Comparison of ENCODE assay signal across 20 mouse cellular contexts in genomic region chr13:108277320-108277719, GRCm38 (mm10).
"Had no signal": no experiment of that assay in that cellular context is flagged by ENCODE, and none has a peak within 500 bp of the region (broad histone marks: within the 10 kb centered on the region; RNA-seq: fewer than 3 reads in every experiment).

No protein-coding gene starts in this region.

- H3K9ac ChIP-seq: liver, embryonic 15.5 days; liver, postnatal 0 days; lung, embryonic 15.5 days; neural tube, embryonic 13.5 days; neural tube, embryonic 15.5 days had no signal

- H3K36me3 ChIP-seq: liver, embryonic 15.5 days; neural tube, embryonic 13.5 days; neural tube, embryonic 15.5 days had no signal

- ATAC-seq: liver, postnatal 0 days; lung, postnatal 0 days had no signal

- H3K4me1 ChIP-seq: liver, embryonic 15.5 days; neural tube, embryonic 15.5 days had no signal

- H3K4me2 ChIP-seq: liver, embryonic 15.5 days; lung, embryonic 15.5 days; midbrain, embryonic 11.5 days; neural tube, embryonic 13.5 days; neural tube, embryonic 15.5 days had no signal

- H3K27ac ChIP-seq: liver, embryonic 15.5 days; lung, embryonic 15.5 days; macrophage; neural tube, embryonic 13.5 days; neural tube, embryonic 15.5 days had no signal

- H3K27me3 ChIP-seq: liver, embryonic 15.5 days; lung, embryonic 15.5 days; megakaryocyte, embryonic 14.5 days; neural tube, embryonic 13.5 days; neural tube, embryonic 15.5 days had no signal

- H3K4me3 ChIP-seq: liver, embryonic 15.5 days; lung, embryonic 15.5 days; neural tube, embryonic 13.5 days; neural tube, embryonic 15.5 days had no signal

- H3K9me3 ChIP-seq: liver, embryonic 15.5 days; lung, embryonic 15.5 days; megakaryocyte, embryonic 14.5 days; neural tube, embryonic 13.5 days; neural tube, embryonic 15.5 days had no signal

- DNase-seq: liver, postnatal 0 days; lung, adult 2 months; lung, postnatal 14 days; lung, postnatal 36 days; midbrain, embryonic 14.5 days; right cerebral cortex, adult 18-20 months; right cerebral cortex, postnatal 25 days; right cerebral cortex, postnatal 4 days; spleen, adult 18-20 months; thymus, adult 18-20 months; thymus, postnatal 14 days; thymus, postnatal 36 days had no signal
